Mouse (Mus musculus) mesoderm, embryonic 11.5 days (tissue): ENCODE data around the gene Arhgef19.

Experiments used
- DNase-seq: peaks from one replicate; pipeline ENCODE4 v3.0.0-alpha.2; 2012; ENCODE audit warnings: low read depth, low spot score

Arhgef19 gene

DNA sequence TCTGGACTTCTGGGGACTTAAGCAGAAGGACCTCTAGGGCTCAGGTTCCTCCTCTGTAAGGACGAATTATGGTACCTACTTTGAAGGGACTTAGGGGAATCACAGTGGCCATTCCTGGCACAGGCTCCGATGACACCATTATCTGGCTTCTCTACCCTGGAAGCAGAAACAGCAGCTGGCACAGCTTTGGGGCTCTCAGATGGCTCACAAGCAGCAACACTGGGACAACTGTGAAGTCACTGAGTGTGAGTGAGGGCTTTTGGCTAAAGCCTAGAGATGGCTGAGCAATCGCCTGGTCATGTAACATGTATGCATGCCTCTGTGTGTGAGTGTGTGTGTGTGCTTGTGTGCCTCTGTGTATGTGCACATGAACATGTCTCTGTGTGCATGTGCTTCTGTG, 2.4 kb upstream of the Arhgef19 start:
- no peak for DNase-seq

DNA sequence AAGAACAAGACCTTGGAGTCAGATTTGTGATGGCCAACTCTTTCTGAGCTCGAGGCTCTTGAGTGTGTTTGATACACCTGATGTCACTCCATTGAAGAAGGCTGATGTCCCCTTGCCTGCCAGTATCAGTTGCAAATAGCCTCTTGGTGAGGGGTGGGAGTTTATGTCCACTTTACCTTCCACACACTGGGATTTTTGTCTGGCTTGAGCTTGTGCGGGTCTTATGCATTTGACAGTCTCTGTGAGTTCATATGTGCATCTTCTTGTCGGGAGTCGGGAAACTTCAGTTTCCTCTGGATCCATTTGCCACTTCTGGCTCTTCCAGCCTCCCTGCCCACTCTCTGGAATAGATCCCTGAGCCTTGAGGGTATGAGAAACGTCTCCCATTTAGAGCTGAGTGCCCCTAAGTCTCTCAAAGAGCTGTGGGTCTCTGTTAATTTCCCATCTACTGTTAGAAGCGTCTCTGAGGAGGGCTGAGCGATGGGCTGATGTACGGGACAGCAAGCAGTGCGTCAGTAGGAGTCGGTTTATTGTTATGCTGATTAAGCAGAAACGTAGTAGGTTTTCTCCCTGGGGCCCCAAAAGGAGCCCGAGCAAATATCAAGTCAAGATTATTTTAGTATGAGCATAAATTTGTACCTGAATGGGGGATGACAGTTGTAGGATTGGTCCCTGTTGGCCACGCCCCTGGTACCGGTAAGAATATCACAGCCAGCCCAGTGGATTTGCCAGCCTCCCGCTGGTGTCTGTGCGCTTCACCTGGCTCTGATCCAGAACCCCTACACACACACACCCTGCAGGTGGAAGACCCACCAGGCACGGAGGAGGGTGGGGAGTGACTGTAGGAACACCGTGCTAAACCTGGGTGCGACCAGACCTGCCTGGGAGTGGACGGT, 559 bp upstream of the Arhgef19 start:
- no peak for DNase-seq

DNA sequence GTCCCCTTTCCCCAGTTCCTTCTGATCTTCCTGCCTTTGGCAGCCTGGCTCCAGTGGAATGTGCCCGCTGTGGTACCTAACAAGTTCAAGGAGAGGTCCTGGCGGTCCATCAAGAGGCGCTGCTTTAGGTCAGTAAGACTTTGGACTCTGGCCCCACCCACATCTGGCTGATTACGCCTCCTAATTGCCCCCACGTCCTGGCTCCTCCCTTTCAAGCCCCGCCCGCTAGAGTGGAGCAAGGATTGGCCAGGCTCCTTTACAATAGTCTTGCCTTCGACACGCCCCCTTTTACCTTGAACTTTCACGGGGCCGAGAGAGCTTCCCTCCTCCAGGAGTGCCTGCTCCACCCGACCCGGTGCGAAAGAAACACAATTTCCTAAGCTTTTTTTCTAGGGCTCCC, 1.3 kb downstream of the Arhgef19 start:
- no peak for DNase-seq

DNA sequence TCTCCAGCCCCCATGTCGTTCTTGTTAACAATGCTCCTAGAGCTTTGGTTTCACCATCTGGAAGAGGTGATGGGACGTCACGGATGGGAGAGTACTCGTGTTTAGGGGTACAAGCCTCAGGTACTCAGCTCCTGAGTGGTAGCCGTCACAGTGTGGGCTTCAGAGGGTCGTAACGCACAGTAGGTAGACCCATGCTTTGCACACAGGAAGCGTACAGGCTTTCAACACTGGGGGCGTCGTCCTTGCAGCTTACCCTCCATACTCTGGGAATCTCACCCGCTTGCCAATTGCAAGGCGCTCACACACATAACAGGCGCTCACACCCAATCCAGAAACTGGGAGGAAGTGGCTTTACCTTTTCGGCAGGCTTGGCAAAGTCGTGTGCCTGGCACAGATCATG, 2.6 kb downstream of the Arhgef19 start:
- DNase-seq: no peak

DNA sequence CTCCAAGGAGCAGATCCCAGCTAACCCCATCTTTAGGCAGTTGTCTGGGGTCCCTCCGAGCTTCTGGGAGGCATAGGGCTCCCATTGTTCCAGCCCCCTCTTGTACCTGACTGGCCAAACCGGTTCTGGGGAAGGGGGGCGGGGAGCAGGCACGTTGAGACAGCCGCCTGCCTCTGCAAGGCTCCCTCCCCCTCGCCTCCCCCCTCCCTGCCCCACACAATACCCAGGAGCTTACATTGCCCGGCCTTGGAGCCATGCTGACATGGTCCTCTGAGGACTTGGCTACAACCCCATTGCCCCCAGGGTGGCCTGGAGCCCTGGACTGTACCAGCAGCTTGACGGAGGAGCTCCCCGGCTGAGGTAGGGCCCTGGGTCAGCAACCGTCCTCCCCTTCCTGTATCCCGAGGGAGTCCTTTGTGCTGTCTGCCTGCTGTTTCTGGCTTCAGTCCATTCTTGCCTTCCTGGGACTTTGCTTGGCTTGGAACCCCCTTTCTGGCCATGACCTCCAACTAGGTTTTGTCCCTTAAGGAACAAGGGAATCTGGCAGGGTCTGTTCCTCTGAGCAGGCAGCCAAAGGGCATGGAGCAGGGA, 3.4 kb downstream of the Arhgef19 start:
- no peak for DNase-seq

DNA sequence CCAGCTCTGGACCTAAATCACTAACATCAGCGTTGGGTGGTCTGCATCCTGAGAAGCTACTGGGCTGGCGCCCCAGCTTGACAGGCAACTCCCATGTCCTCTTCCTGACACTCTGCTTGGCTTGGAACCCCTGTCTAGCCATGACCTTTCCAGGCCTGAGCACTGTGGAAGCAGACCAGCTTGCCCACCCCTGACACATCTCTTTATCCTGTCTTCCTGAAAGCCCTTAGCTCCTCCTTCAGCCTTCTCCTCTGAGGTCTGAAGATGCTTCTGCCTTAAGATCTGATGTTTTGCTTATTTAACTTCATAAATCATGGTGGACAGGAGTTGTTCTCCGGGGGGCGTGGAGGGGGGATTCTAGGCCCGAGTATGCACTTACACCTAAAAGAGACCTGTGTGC, 4.3 kb downstream of the Arhgef19 start:
- DNase-seq: no peak

DNA sequence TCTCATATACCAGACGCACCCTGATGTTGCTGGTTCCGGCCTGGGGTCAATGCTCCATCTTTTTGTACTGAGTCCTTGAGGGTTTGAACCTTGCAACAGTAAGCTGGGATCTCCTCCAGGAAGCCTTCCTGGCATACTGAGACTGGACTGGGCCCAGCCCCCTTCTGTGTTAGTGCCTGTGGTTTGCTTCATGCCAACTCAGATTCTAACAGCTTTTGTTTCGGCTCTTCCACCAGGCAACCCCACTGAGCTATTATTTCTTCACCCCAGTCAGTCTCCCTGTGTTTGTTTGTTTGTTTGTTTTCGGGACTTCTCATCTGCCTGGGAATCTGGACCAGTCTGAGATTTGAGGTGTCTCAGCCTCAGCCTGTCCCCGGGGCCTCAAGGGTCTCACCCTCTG, 5.1 kb downstream of the Arhgef19 start:
- no peak for DNase-seq

DNA sequence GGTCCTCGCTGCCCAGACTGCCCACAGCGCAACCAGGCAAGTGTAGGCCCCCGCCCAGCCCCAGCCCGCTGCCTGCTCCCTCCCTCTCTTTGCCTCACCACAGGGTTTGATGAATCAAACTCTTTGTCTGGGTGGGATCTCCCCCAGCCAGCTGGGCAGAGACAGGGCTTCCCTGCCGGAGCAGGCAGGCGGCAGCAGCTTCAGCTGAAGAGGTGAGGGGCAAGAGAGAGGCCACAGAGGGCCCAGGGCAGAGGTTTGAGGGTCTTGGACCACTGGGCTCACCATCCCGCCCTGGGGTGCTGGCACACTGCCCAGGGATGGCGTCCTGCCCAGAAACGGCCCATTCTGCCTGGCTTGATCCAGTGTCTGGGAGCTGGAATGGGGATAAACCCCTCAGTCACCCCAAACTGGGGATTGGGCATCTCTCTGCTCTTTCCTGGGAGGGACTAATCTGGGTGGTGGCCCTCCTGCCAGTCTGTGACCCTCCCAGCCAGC, 5.7 kb downstream of the Arhgef19 start:
- no peak for DNase-seq

DNA sequence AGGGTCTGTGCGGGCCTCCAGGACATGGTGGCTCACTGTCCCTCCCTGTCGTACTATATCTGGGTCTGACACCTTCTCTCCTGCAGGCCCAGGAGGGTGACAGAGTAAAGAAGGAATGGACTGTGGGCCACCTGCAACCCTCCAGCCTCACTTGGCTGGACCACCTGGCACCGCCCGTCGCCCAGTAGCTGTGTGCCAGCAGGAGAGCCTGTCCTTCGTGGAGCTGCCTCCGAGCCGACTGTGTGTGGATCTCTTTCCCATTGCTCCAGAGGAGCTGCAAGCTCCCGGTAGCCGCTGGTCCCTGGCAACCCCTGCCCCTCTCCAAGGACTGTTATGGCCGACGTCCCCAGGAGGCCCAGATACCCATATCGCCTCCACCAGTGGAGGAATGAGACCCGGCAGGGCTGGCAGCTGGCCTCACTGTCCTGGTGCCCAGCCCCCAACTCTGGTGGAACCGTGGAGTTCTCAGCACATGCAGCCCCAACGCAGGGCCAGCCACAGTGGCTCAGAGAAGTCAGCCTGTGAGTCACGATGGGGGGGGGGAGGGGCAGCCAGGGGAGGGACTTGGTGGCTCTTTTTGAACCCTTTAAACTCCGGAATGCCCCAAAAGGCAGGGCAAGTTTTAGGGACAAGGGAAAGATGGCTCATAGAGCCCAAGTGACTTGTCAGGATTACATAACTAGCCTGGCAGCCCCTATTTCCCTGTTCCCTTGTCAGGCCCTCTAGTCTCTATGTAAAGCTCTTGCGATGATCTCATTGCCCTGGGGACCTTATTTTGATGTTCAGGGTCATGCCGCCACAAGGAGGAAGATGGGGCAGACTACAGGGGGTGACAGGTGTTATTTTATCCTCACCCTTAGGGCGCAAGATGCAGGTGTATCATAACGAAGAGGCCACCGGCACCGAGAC, 7.0 kb downstream of the Arhgef19 start:
- no peak for DNase-seq

DNA sequence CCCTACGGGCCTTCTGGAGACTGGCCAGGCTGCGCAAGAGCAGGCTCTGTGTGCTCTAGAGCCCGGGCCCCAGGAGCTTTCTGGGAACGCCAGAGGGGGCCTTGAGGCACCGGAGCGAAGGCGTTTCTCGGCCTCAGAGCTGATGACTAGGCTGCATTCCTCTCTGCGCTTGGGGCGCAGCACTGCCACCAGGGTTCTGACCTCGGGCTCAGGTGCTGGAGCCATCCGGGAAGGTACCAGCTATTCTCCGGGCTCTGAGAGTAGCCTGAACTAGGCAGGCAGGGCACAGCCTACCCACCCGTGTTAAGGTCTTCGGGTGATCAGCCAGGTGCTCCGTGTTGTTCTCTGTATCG, 7.7 kb downstream of the Arhgef19 start:
- DNase-seq: no peak

DNA sequence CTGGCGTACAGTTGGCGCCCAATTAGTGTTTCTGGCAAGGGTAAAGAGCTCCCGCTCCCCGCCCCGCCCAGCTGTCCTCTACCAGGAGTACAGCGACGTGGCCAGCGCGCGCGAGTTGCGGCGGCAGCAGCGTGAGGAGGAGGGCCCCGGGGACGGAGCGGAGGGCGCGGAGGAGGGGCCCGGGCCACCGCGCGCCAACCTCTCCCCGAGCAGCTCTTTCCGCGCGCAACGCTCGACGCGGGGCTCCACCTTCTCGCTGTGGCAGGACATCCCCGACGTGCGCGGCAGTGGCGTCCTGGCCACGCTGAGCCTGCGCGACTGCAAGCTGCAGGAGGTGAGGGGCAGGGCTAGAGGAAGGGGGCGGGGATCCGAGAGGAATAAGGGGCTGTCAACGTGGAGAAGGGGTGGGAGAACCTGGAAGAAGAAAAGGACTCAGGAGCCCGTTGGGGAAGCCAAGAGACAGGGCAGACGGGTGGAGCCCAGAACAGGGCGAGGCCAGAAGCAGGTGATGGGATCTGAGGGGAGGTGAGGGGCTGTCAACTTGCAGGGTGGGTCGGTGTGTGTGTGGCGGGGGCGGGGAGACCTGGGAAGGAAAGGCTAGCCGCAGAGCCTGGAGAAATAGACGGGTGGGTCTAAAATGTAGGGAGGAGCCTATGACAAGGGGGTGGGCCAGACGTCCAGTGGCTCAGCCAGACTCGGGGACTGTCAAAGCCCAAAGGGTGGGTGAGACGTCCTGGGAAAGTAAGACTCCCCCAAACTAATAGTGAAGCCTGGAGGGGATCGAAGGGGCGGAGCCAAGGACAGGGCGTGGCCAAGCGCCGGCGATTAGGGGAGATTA, 8.7 kb downstream of the Arhgef19 start:
- no peak for DNase-seq

DNA sequence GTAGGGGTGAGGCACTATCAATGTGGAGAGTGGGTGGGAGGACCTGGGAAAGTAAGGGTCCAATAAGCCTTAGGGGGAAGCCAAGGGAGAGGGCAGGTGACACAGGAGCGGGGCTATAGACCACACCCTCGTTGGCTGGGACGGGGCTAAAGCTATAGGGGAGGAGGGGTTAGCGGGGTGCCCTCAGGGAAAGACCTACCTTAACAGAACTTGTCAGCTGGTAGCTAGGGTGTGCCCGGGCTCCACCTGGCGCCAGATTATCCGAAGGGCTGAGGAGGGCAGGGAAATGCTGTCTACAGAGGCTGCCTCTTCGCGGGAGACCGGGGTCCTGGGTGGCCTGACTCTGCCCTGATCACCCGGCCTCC, 9.3 kb downstream of the Arhgef19 start:
- no peak for DNase-seq

DNA sequence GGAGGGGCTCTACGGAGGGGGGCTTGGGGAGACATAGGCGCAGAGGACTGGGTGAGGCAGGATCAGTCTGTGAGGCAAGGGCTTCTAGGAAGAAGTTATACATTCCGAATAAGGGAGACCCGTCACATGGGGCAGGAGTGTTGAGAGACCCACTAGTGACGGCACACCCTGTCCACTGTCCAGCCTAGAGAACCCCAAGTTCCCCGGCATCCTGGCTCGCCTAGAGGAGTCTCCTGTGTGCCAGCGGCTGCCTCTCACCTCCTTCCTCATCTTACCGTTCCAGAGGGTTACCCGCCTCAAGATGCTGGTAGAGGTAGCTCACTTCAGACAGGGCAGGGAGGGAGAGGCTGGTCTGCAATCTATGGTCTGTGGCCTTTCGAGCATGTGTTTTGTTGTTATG, 10.1 kb downstream of the Arhgef19 start:
- no peak for DNase-seq

DNA sequence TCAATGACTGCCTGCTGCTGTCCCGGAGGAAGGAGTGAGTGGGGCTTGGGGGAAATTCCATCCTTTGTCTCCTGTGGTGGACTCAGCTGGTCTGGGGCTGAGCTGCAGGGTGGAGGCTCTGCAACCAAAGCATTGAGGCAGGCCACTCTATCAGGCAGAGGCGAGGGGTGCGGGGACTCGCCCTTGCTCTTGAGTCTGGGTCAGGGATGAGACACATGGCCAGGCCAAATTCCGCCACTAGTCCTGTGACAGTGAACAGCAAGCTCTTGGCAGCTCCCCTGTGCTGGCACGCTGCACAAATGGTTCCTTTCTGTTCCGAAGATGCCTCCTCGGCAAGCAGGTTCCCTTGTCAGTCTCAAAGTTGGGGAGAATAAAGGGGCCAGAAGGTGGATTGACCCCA, 11.8 kb downstream of the Arhgef19 start:
- DNase-seq: no peak

DNA sequence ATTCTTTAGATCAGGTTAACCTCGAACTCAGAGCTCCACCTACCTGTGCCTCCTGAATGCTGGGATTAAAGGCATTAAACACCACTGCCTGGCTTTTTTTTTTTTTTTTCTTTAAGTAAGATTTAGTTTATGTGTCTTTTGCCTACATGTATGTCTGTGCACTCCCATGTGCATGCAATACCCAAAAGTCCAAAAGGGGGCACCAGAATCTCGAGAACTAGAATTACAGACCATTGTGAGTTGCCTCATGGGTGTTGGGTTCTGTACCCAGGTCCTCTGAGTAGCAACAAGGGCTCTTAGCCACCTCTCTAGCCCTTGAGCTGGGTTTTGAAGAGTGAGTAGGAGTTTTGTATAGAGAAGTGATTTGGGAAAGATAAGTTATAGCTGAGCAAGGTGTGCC, 13.3 kb downstream of the Arhgef19 start:
- no peak for DNase-seq

DNA sequence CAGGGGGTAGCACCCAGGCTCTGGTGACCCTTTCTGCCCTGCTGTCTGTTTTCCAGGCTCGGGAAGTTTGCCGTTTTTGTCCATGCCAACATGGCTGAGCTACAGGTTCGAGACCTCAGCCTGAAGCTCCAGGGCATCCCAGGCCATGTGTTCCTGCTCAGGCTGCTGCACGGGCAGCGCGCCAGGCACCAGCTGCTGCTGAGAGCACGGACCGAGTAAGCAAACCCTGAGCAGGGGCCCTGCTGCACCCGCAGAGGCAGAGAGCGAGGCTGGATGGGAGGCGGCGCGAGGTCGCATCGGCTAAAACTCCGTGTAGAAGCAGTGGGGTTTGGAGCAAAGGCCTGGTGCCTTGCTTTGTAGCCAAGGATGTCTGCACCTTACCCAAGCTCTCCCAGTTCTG, 14.9 kb downstream of the Arhgef19 start:
- no peak for DNase-seq

DNA sequence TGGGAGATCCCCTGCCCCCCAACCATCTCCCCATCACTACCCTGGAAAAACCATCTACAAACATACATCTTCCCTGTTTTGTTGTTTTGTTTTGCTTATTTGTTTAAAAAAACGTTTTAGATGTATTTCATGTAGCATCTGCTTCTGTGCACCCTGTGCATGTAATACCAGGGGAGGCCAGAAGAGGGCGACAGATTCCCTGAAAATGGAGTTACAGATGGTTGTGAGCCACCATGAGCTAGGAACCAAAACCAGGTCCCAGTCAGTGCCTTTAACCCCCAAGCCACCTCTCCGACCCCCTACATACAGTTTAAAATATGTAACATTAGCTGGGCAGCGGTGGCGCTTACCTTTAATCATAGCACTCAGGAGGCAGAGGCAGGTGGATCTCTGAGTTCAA, 18.1 kb downstream of the Arhgef19 start:
- no peak for DNase-seq

DNA sequence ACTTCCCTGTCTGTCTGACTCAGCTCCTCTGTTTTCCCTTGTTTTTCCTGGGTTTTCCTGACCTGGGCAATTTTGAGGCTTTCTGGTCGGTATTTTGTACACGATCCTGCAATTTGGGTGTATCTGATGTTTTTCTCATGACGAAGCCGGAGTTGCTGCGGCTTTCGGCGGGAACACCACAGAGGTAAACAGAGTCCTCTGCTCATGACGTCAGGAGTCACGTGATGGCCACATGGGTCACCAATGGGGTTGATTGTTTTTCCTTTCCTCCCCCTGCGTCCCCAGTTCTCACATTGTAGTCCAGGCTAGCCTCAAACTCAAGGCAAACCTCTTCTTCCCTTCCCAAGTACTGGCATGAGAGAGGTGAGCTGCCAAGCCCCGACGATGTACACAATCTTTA, 20.1 kb downstream of the Arhgef19 start:
- DNase-seq: no peak

DNA sequence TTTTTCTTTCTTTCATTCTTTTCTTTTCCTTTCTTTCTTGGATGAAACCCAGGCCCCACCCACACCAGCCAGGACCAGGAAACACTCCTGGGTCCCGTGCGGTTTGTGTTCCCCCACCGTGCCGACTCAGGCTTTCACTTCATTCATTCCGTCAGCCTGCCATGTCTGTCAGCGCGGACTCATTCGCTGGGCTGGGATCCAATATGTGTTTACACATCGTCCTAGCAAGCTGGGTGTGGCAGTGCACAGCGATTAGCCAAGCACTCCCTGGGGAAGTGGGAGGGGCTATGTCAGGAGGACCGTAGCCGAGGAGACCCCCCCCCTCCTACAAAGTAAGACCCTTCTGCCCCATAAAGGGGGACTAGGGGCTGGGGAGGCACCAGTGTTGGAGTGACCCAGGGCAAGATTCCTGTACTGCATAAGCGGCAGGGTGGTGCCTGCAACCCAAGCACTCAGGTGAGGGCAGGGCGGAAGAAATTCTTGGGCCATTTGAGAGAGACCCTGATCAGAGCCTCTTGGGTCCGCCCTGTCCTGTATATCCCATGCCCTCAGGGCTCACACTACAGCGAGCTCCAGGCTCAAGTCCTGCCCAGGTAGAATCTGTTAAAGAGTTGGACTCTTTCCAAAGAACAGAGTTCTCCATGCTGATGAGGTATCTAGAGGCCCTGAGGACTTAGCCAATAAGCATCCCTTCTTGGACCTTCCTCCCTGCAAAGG, 20.9 kb downstream of the Arhgef19 start:
- DNase-seq: no peak

DNA sequence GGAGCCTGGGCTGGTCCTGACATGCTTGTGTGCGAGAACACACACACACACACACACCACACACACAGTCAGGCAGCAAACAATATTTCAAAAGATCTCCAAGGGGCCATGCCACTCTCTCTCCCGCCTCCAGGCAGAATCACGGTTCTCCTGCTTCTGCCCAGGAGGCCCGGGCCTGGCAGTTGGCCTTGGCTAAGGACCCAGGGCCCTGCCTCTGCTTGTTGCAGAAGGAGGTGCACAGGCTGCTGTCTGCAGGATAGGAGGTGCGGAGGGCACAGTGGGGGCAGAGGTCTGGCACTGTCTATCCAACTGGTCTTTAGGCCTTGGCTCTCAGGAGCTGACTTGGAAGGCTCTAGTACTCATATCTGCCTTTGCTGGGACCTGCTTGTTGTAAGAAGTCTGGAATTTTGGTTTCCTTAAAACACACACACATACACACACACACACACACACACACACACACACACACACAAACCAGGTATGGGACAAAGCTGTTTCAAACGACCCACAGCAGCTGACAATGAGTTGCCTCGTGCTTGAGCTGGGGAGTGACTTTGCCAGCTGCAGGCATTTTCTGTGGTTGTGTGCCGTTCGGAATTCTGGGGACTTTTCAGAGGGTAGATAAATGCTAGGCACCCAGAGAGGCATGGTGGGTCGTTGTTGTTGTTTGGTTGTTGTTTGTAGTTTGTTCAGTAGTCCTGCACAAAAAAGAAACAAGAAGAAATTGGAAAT, 23.8 kb downstream of the Arhgef19 start:
- no peak for DNase-seq
